Mouse (Mus musculus): ENCODE data around the gene Prl2c3. TPM values are rescaled to one million over a fixed set of nuclear protein-coding genes. Genes with fewer than 3 reads are reported as not detected.
"Not testable (repeated sequence)": the region's sequence is repeated elsewhere in the genome, so short reads cannot be mapped to it uniquely, and the experiment has no call there.

Gene Prl2c3
- polyA plus RNA-seq, 1 experiment from 2014 or later: not detected

DNA sequence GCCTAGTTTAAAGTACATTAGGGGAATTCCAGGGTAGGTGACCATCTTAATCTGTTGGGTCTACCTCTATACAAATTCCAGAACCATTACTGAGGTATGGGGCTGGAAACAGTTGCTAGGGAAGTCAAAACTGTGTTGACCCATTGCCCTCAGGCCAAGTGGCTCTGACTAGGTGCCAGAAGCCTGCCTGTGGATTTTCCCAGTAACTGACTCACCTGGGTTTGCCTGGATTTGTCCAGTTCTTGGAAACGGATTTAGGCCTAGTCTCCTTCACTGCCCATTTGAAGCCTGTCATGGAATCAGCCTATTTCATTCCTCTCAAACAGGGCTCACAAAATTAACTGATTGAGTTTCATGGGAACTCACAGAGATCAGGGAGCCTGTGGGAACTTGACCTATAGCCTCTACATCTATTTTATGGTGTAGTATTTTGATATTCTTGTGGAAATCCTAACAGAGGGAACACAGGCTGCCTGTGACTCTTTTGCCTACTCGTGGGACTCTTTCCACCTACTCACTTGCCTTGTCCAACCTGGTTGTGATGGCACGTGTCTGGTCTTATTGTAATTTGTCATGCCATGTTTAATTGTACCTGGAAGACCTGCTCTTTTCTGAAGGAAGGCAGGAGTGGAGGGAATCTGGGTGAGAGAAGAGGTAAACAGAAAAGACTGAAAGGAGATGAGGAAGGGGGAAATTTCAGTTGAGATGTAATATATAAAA lies 9.1 kb upstream of the Prl2c3 start:
- not testable (repeated sequence) for H3K36me3 ChIP-seq (ENCODE audit: control insufficient read depth, insufficient read depth); H3K27me3 ChIP-seq (replicated peaks; ENCODE audit: control insufficient read depth, insufficient read depth, low read length); H3K9ac ChIP-seq (replicated peaks; ENCODE audit: low read depth, low read length); ATAC-seq; H3K27ac ChIP-seq (ENCODE audit: low read length); H3K4me1 ChIP-seq (replicated peaks; ENCODE audit: control insufficient read depth, insufficient read depth, low read length); H3K4me3 ChIP-seq (replicated peaks; ENCODE audit: low read length); H3K4me2 ChIP-seq (ENCODE audit: low read length); H3K9me3 ChIP-seq (ENCODE audit: control insufficient read depth, low read length)
- WGBS: 63% methylated on average over 3 of the region's 3 CpGs

DNA sequence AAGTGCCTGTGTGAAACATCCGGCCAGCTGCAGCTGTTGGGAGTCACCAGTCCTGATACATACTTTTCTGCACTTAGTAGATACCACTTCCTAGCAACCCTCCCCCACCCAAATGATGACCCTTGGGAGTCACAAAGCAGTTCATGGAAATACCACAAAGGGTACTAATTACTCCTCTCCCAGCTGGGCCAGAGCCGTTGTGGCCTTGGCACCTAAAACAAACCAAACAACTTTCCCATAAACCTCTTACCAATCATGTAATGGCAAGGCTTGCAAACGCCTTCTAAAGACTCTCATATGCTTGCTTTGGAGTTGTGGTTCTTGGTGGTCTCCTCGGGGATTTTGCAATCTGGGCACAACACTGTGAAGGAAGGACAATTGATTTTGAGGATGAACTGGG lies 6.6 kb upstream of the Prl2c3 start:
- not testable (repeated sequence) for H3K9me3 ChIP-seq (ENCODE audit: control insufficient read depth, low read length); H3K27ac ChIP-seq (ENCODE audit: low read length); H3K36me3 ChIP-seq (ENCODE audit: control insufficient read depth, insufficient read depth); H3K4me1 ChIP-seq (replicated peaks; ENCODE audit: control insufficient read depth, insufficient read depth, low read length); ATAC-seq; H3K4me3 ChIP-seq (replicated peaks; ENCODE audit: low read length); H3K4me2 ChIP-seq (ENCODE audit: low read length); H3K9ac ChIP-seq (replicated peaks; ENCODE audit: low read depth, low read length); H3K27me3 ChIP-seq (replicated peaks; ENCODE audit: control insufficient read depth, insufficient read depth, low read length)
- 66% methylated on average over 3 of the region's 4 CpGs for WGBS

DNA sequence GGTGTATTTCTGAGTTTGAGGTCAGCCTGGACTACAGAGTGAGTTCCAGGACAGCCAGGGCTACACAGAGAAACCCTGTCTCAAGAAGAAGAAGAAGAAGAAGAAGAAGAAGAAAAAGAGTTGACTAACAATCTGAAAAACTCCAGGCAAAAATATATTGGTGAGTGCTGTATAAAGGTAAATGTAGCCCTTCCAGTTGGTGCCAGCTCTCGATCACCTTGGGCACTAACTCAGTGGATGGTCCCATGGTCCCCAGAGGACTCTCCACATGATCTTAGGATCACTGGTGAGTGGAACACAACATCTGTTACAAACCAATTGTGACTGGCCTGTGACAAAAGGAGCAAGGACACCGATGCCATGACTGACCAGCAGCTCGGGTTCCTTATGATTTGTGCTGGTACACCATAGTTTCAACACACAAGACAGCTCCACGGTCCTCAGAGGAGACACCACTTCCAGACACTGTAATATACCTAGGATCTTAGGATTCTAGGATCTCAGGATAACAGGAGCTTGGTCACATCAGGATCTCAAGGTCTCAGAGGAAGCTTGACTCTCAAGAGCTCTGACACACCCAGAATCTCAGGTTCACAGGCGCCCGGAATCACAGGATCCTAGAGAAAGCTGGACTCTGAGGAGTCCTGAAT lies 30.3 kb downstream of the Prl2c3 start:
- not testable (repeated sequence) for H3K4me2 ChIP-seq (ENCODE audit: low read length); H3K4me3 ChIP-seq (replicated peaks; ENCODE audit: low read length); H3K36me3 ChIP-seq (ENCODE audit: control insufficient read depth, insufficient read depth); H3K9me3 ChIP-seq (ENCODE audit: control insufficient read depth, low read length); H3K4me1 ChIP-seq (replicated peaks; ENCODE audit: control insufficient read depth, insufficient read depth, low read length); H3K9ac ChIP-seq (replicated peaks; ENCODE audit: low read depth, low read length); H3K27me3 ChIP-seq (replicated peaks; ENCODE audit: control insufficient read depth, insufficient read depth, low read length); H3K27ac ChIP-seq (ENCODE audit: low read length); ATAC-seq
- 81% methylated on average over 6 of the region's 6 CpGs for WGBS

Other genes starting within 250 kb of the Prl2c3 start
- gene Ero1lb, start 234.2 kb downstream of the Prl2c3 start, polyA plus RNA-seq (2015; fragmentation: Nextera tagmentation; extraction: Ambion mirVana): 15.4 and 15.6 TPM in 2 replicates
- not detected in 2 replicates for gene Prl2c2, start 205.3 kb upstream of the Prl2c3 start, polyA plus RNA-seq (2015; fragmentation: Nextera tagmentation; extraction: Ambion mirVana)